Mouse (Mus musculus): Measurements from ENCODE around the gene Acod1. TPM values are rescaled to one million over a fixed set of nuclear protein-coding genes. Genes with fewer than 3 reads are reported as not detected.
A peak's percentile ranks its signal among the peaks of the same experiment; 100 is the strongest.

Gene Acod1
- total RNA-seq, 1 experiment from 2014 or later = 40.6 TPM

DNA sequence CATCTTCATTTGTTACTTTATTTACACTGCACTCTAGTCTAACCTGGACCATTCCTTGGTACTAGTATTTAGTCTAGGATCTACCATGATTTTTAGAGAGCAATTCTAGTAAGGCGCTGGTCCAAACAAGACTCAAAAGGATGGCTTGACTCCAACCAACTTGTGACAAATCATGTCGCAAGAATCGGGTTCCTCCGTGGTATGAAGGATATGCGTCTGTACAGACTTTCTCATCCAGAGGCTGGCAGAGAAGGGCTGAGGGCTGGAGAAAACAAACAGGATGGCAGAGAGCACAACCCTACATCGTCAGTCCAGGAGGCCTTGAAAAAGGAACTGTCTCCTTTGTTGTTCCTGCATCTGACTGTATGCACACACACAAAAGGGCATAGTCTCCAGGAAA lies 49.8 kb downstream of the Acod1 start:
- ATAC-seq (ENCODE audit: extremely low read depth, insufficient number of reproducible peaks, low FRiP score, poor library complexity, severe bottlenecking) = no peak

DNA sequence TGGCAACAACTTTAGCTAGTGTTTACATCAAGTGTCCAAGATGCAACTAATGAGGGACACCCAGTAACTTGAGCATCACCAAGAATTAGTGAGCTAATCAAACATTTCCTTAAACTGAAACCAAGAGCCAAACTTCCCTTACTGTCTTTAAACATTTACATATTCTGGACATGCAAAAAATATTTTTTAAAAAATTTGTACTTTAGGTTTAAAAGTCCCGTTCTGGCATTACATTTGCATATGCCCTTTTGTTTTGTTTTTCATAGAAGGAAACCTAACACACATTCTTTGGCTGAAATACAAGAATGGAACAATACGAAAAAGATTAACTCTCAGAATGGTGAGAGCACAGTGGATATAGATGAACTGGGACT lies 51.4 kb downstream of the Acod1 start:
- ATAC-seq (ENCODE audit: extremely low read depth, insufficient number of reproducible peaks, low FRiP score, poor library complexity, severe bottlenecking) = no peak

DNA sequence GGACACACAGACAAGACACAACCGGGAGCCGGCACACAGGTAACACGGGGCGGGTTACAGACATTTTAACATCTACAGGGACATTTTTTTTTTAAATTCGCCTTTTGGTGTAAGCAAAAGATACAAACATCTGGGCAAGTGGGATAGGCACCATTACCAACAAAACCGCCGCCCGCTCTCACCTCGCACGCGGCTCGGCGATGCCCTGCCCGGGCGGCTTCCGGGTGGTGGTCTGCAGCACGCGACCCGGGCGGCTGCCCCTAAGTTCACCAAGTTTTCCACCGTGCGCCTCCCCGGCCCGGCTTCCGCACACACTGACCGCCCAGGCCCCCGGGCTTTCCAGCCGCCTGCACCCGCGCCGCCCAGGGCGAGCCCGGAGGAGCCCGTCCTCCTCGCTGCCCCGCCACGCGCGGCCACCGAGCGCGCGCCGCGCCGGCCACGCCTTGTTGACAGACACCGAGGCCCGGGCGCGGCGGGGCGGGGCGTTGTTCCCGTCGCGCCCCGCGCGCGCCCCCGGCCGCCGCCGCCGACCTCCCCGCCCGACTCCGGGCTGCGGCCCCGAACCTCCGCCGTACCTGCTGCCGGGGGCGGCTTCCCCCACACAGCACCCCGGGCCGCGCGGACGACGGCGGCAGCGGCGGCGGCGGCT lies 51.9 kb downstream of the Acod1 start:
- ATAC-seq (ENCODE audit: extremely low read depth, insufficient number of reproducible peaks, low FRiP score, poor library complexity, severe bottlenecking) = peak; percentile 26

DNA sequence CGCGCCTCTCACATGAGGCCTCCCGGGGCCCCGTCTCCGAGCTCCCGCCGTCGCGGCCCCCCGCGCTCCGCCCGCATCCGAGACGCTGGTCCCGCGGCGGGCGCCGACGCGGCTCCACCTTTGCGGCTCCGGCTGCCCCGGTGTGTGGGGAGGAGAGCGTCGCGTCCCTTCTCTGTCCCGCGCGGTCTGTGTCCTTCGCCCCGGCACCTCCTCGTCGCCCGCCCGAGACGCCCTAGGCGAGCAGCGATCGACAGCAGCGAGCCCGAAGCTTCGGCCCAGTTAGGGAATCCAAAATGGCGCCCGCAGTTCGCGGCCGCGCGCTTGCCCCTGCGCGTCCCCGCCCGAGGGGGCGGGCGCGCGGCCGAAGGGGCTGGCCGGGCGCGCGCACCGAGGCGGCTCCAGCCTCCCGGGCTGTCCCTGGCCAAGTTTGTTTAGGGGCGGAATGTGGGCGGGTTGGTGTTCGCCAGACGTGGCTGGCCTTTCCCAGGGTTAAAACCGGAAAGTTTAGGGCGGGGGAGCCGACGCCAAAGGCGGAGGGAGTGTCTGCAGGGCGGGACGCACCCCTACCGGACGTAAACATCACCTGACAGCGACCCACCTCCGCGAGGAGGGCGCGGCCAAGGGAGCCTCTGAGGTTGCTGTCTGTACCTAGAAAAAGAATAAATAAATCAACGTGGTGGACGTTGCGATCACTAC lies 52.6 kb downstream of the Acod1 start, which contains the start of gene Fbxl3:
Fbxl3 (minus strand) TSS at position 329 of the 696 bp plus-strand sequence.
- ATAC-seq (ENCODE audit: extremely low read depth, insufficient number of reproducible peaks, low FRiP score, poor library complexity, severe bottlenecking) = peak; percentile 94

DNA sequence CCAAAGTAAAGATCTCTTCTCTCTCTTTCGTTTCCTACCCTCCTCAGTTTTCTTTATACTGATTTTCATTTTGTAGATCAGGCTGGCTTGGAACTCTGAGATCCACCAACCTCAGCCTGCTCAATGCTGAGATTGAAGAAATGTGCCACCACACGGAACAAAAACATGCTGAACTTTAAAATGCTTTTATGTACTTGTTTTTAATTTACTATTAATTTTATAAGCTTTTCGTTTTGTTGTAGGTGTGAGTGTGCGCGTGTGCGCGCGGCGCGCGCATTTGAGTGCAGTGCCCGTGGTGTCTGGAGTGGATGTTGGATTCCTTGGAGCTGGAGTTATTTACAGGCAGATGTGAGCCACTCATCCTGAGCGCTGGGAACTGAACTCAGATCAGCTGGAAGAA lies 53.5 kb downstream of the Acod1 start:
- ATAC-seq (ENCODE audit: extremely low read depth, insufficient number of reproducible peaks, low FRiP score, poor library complexity, severe bottlenecking) = no peak

DNA sequence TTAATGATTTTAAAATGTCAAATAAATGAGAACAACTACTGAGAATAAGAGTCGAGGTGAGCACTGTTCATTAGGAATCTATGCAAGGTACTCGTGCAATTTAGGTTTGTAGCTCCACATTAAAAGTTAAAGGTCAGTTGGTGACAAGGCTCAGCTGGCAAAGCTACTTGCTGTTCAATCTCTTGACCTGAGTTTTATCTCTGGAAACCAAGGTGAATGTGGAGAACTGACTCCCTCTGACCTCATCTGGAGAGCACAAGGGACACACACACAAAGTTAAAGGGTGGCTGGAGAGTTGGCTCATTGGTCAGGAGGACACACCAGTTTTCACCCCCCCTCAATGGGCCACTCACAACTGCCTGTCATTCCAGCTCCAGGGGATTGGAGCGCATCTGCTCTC lies 54.4 kb downstream of the Acod1 start:
- ATAC-seq (ENCODE audit: extremely low read depth, insufficient number of reproducible peaks, low FRiP score, poor library complexity, severe bottlenecking) = no peak

DNA sequence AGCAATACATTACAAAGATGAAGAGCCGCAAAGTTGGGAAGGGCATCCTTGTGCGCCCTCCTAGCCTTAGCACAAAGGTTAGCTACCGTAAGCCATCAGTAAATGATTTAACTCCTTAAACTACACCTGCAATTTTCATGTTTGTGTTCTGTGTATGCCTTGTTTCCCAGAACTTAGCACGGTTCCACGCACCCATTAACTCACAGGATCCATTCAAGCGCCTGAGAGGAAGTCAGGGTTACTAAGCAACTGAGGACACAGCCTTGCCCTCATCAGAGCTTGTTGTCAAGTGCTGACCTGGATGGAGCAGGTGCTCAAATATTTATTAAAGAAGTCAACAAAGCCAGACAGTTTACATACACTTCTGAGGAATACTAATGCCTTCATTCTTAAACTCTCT lies 55.5 kb downstream of the Acod1 start:
- ATAC-seq (ENCODE audit: extremely low read depth, insufficient number of reproducible peaks, low FRiP score, poor library complexity, severe bottlenecking) = no peak

DNA sequence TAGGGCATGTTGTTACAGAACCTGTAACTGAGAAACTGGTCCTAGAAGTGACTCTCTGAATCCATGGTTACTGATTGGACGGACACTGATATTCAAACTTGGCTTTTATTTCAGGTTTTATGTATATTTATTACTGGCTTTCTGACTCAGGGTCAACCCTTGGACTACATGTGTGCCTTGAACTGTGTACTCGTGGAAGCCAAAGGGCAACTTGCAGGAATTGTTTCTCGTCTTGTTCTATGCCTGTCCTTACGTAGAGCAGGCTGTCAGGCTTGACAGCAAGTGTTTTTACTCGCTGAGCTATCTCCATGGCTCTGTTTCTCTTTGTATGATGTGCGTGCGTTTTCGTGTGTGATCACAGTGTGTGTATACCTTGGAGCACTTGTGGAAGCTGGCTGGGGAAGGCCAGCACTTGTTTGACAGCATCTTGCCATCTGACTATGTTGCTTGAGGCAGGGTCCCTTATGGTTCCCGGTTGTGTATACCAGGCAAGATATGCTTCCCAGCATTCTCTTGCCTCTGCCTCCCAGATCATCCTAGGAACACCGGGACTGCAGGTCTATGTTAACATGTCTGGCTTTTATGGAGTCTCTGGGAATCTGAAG lies 56.1 kb downstream of the Acod1 start:
- no peak for ATAC-seq (ENCODE audit: extremely low read depth, insufficient number of reproducible peaks, low FRiP score, poor library complexity, severe bottlenecking)

Other genes starting within 250 kb of the Acod1 start
- 373 and 393 TPM in 2 replicates for gene Kctd12, start 64.3 kb upstream of the Acod1 start, total RNA-seq (2017)
- gene Cln5, start 23.2 kb downstream of the Acod1 start, total RNA-seq (2017) = 70.2 and 73.2 TPM in 2 replicates
- gene Fbxl3, start 52.6 kb downstream of the Acod1 start, total RNA-seq (2017) = 203 and 231 TPM in 2 replicates

Data from neutrophil, adult 5-6 weeks (primary cell).